Mouse (Mus musculus) adrenal gland, adult (tissue): ENCODE measurements around the gene Wt1.

Experiments
- DNase-seq, 2 experiments: peaks; one replicate each; pipeline ENCODE4 v3.0.0; 2022 to 2023; ENCODE audit warnings: low spot score in 1 of 2; ENCODE audit not compliant: inconsistent age in 2 of 2

Gene Wt1

DNA sequence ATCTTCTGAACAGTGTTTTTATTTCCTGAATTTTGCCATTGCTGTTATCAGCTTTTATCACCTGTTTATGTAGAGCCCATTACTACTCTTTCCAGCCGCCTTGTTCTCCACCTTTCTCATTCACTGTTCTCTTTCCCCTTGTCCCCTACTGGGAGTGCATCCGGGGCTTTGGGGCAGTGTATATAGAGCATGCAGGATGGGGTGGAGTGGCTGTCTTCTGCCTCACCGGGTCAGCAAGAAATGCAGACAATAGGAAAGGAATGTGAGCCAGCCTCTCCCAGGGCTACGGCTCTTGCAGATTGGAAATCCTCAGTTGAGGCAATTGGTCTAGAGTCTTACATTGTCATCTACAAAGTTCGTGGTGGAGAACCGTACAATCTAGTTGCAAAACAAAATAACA is 56.2 kb downstream of the Wt1 start:
- DNase-seq = no peak

GRCm38 (mm10) chr2:105185140-105185539 is 58.8 kb downstream of the Wt1 start:
- DNase-seq = no peak

DNA sequence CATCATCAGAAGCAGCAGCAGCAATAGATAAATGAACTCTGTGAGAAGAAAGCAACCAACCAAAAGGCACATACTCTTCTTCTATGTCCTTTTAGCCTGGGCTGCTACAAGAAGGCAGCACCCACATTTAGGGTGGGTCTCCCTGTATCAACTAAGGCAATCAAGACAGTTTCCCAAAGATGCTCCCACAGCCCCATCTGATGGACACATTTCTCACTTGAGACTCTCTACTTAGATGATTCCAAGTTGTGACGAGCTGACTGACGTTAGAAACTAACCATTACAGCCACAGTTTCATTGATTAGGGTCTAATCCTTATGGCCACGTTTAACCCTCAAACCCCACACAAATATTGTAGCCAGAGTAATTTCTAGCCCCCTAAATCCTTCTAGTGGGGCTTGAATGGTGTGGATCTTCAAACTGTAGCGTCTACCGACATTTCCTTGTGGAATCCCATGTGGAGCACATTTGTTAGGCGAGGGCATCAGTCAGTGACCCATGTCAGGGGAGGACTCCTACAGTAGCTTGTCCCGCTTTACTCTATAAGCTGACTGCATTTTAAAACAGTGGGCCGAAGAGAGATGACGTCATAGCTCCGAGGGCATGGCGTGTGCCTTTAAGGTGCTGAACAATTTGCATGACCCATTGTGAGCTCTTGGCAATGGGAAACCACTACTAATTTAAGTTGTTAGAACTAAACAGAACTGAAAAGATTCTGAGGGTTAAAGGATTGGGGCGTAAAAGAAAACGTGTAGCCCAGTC is 59.6 kb downstream of the Wt1 start:
- no peak for DNase-seq

GRCm38 (mm10) chr2:105186591-105186990 is 60.3 kb downstream of the Wt1 start:
- DNase-seq = no peak

GRCm38 (mm10) chr2:105188182-105188581 is 61.9 kb downstream of the Wt1 start:
- DNase-seq = peak in 1 of 2 experiments; percentile 60

GRCm38 (mm10) chr2:105189352-105189751 is 63.0 kb downstream of the Wt1 start:
- DNase-seq = peak in 1 of 2 experiments; percentile 67

- DNase-seq = no peak
Measured at GRCm38 (mm10) chr2:105200152-105200551, 73.8 kb downstream of the Wt1 start.

DNA sequence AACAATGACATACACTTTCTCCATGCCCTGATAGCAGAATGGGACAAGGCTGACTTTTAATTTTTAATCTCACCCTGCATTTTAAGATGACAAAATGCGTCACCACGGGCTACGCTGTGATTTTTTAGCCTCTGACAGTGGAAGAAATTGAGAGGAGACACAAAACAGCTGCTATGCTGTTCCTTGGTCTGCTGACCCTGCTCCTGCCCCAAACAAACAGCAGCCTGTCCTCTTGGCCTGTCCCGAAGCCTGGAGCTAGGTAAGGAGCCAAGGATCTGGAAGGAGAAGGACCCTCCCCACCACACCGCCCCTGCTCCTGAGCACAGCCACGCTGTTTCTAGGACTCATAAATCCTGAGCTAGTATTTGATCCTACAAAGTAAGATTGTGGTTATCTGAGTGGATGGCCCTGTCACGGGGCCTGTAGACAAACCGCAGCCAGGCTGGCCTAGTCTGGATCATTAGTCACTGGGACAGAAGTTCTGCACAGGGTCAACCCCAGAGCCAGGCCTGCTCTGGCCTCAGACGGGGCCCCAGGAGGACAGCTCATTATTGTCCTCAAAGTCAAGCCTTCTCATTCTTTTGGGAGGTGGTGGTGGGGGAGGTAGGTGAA is 80.3 kb downstream of the Wt1 start:
- DNase-seq = peak; percentile 30 to 47

GRCm38 (mm10) chr2:105212839-105213238 is 86.5 kb downstream of the Wt1 start:
- no peak for DNase-seq

- DNase-seq = no peak
Measured at GRCm38 (mm10) chr2:105215914-105216313, 89.6 kb downstream of the Wt1 start.

DNA sequence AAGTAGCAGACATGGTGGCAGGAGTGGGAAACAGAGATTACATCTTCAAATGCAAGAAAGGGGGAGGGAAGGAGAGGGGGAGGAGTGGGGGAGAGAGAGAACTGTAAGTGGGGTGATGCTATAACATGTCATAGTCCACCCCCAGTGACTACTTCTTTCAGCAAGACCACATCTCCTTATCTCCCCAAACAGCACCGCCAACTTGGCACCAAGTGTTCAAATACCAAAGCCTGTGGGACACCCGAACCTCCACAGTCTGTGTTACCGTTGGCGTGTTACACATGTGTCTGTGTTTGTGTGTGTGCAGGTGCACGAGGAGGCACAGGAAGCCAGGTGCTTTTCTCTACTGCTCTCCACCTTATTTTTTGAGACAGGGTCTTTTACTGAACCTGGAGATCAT is 92.9 kb downstream of the Wt1 start:
- no peak for DNase-seq

DNA sequence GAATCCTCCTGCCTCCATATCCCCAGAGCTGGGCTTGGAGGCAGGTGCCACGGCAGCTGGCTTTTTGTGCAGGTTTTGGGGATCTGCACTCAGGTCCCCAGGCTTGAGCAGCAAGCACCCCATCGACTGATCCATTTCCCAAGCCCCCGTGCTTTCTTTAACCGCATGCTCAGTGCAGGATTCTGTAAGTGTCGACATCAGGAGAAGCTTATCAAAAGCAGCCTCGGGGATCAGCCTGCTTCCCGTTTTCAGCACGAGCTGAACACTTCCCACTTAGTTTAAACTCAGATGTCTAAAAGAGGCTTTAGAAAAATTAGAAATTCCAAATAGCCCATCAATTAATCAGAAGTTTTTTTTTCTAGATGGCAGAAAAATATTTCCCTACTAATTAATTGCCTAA is 93.3 kb downstream of the Wt1 start:
- no peak for DNase-seq

DNA sequence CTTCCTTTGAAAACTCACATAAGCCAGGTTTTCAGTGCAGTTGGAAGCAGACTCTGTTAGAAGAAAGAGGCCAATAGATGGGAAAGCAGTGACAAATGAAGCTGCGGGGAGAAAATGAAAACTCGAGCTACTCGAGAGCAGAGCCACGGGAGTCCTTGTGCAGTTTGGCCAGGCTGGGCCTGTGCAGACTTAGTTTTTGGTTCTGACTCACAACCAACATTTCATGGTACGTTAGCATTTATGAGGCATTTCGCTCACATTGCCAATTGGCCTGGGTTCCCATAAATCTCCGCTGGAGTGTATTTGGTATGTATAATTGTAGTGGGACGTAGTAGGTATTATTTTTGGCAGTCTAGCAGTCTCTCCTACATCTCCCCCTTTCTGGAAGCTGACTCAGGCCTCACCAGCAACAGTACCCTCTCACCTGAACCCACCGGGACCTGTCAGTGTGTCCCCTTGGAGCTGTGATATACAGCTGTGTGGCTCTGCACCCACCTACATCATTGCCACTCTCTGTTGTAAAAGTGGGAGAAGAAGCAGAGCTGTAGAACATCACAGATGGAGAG is 94.5 kb downstream of the Wt1 start:
- no peak for DNase-seq
